Mouse (Mus musculus): ENCODE data around the gene Kazn. TPM values are rescaled to one million over a fixed set of nuclear protein-coding genes. Genes with fewer than 3 reads are reported as not detected.
A peak's percentile ranks its signal among the peaks of the same experiment; 100 is the strongest.

The Kazn gene
- polyA plus RNA-seq, 1 experiment from 2014 or later: 5.8 TPM

DNA sequence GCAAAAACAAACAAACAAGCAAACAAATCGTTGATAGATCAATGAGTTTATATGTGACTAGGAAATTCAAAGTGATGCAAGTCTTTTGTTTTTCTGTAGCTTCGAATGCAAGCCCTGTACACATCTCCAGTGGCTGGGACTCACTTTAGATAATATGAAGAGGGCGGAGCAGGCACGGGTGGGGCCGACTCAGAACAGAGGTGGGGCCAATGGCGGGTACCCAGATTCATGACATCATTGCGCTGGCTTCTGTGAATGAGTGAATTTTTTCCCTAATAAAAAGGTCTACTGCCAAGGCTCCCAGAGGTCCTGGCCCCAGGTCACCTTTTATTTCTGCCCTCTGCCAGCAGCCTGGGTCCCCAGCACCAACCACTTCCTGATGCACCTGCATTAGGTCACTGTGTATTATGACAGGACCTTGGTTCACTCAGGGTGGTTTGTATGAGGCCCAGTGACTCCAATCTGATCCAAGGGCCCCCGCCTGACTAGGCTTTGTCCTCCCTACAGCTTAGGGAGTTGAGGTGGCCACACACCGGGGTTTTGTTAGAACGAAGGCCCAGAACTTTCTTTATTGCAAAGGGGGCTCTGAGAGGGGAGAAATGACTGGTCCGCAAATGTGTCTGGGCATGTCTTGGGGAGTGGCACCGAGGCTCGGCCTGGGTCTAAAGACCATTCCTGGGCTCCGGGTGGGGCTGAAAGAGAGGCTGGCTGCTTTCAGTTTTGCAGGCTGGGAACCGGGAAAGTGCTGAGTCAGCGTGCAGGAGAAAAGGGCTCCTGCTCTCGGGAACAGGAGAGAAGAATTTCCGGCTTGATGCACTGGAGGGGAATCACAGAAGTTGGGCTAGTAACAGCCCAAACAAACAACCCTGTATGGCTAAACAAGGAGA, 68.1 kb downstream of the Kazn start:
- H3K9ac ChIP-seq (ENCODE audit: low read depth, low read length): no peak overlapping the region; the same call in 1 of the 2 replicates
- no peak for ATAC-seq (replicated peaks; ENCODE audit: insufficient number of reproducible peaks, low FRiP score, low TSS enrichment)
- no peaks in the 10 kb centered on the region for H3K36me3 ChIP-seq (ENCODE audit: control insufficient read depth, insufficient read depth, low read length)
- no peak overlapping the region for H3K27ac ChIP-seq (ENCODE audit: low read depth, low read length)
- peaks cover 42% of the 10 kb centered on the region for H3K4me1 ChIP-seq (ENCODE audit: control insufficient read depth, insufficient read depth, low read length)
- H3K9me3 ChIP-seq (replicated peaks; ENCODE audit: control insufficient read depth, low read length): no peaks in the 10 kb centered on the region
- 58% methylated on average over 18 of the region's 18 CpGs for WGBS (ENCODE audit: insufficient replicate concordance)
- no peaks in the 10 kb centered on the region for H3K27me3 ChIP-seq (ENCODE audit: control insufficient read depth, insufficient read depth, low read length)
- no peak overlapping the region for H3K4me2 ChIP-seq
- H3K4me3 ChIP-seq (ENCODE audit: low read depth, low read length): no peak overlapping the region

DNA sequence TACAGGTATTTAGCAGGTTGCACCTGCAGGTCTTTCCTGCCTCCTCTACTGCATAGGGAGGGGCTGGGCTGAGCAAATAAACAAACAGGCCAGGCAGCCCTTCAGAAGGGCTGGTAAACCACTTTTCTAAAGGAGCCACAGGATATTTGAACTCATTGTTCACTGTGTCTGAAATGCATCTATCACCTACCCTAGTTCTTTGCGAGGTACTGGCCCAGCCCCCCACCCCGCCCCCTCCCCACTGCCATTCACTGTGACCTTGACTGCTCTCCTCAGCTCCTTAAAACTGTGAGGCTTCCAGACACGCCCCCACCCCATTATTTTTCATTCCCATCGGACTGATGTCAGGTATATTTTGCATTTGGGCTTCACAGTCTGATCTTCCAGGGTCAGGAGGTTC, 69.6 kb downstream of the Kazn start:
- Histone ChIP-seq H3K4me3 (ENCODE audit: low read depth, low read length) (no peak overlapping the region), H3K9me3 (replicated peaks; ENCODE audit: control insufficient read depth, low read length) (no peaks in the 10 kb centered on the region), H3K4me1 (ENCODE audit: control insufficient read depth, insufficient read depth, low read length) (peaks cover 48% of the 10 kb centered on the region), H3K27me3 (ENCODE audit: control insufficient read depth, insufficient read depth, low read length) (no peaks in the 10 kb centered on the region), H3K36me3 (ENCODE audit: control insufficient read depth, insufficient read depth, low read length) (no peaks in the 10 kb centered on the region), H3K27ac (ENCODE audit: low read depth, low read length) (no peak overlapping the region), H3K9ac (ENCODE audit: low read depth, low read length) (no peak overlapping the region), H3K4me2 (no peak overlapping the region)
- 72% methylated on average over 4 of the region's 4 CpGs for WGBS (ENCODE audit: insufficient replicate concordance)
- ATAC-seq (replicated peaks; ENCODE audit: insufficient number of reproducible peaks, low FRiP score, low TSS enrichment): no peak

DNA sequence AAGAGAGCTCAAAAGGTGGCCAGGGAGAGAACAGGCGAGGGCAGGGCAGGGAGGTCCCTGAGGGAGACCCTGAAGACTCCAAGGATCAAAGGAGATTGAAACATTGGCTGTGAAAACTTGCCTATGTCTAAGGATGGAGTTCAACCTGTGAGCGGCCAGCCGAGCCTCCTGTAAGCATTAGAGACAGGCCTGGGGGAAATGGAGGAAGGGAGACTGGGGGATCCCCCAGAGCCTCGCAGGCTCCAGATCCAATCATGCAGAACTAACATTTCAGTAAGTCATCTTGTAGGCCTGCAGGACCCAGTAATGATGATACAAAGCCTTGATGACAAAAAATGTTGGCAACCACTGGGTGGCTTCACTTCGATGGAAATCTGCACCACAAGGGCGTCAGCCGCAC, 70.8 kb downstream of the Kazn start:
- Histone ChIP-seq H3K4me3 (ENCODE audit: low read depth, low read length) (no peak overlapping the region), H3K9ac (ENCODE audit: low read depth, low read length) (no peak overlapping the region), H3K4me1 (ENCODE audit: control insufficient read depth, insufficient read depth, low read length) (peaks cover 44% of the 10 kb centered on the region), H3K27ac (ENCODE audit: low read depth, low read length) (no peak overlapping the region), H3K4me2 (no peak overlapping the region), H3K9me3 (replicated peaks; ENCODE audit: control insufficient read depth, low read length) (no peaks in the 10 kb centered on the region), H3K27me3 (ENCODE audit: control insufficient read depth, insufficient read depth, low read length) (no peaks in the 10 kb centered on the region), H3K36me3 (ENCODE audit: control insufficient read depth, insufficient read depth, low read length) (no peaks in the 10 kb centered on the region)
- ATAC-seq (replicated peaks; ENCODE audit: insufficient number of reproducible peaks, low FRiP score, low TSS enrichment): no peak
- WGBS (ENCODE audit: insufficient replicate concordance): 86% methylated on average over 7 of the region's 7 CpGs

DNA sequence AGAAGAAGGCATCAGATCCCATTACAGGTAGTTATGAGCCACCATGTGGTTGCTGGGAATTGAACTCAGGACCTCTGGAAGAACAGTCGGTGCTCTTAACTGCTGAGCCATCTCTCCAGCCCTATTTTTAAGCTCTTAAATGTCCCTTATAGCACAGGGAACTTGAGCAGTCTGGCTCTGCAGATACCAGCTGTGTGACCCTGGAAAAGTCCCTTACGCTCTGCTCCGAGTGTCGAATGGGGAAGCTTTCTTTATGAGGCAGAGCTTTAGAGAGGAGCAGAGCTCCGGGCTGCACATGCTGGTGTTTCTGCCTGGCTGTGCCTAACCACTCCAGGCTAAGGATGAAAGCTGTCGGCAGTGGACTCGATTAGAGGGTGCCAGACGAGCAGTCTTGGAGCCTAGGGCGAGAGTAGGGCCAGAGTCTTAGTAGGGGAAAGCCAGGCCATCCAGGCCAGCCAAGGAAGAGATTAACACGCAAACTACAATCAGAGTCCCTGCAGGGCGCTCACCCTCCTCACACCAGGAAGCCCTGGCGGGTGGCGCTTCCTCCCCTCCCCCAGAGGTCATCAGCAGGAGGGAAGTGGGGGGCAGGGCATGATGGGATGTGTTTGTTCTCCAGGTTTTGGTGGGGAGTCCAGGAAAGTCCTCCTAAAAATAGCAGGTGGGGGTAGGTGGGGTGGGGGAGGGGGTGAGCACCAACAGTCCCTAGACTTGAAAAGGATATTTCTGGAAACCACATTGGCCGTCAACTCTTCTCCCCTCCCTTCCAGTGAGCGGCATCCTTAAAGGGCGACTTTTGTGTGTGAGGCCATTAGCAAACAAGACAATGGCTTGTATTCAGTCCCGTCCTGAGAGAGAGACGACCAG, 73.1 kb downstream of the Kazn start:
- 7% methylated on average over 18 of the region's 18 CpGs for WGBS (ENCODE audit: insufficient replicate concordance)
- H3K4me2 ChIP-seq: peak overlapping the region; percentile 41
- H3K9ac ChIP-seq (ENCODE audit: low read depth, low read length): peak overlapping the region; percentile 12
- no peaks in the 10 kb centered on the region for H3K36me3 ChIP-seq (ENCODE audit: control insufficient read depth, insufficient read depth, low read length)
- H3K4me1 ChIP-seq (ENCODE audit: control insufficient read depth, insufficient read depth, low read length): peaks cover 22% of the 10 kb centered on the region
- H3K27ac ChIP-seq (ENCODE audit: low read depth, low read length): peak overlapping the region; percentile 90
- ATAC-seq (replicated peaks; ENCODE audit: insufficient number of reproducible peaks, low FRiP score, low TSS enrichment): peak; percentile 60
- H3K9me3 ChIP-seq (replicated peaks; ENCODE audit: control insufficient read depth, low read length): no peaks in the 10 kb centered on the region
- H3K27me3 ChIP-seq (ENCODE audit: control insufficient read depth, insufficient read depth, low read length): no peaks in the 10 kb centered on the region
- H3K4me3 ChIP-seq (ENCODE audit: low read depth, low read length): no peak overlapping the region

DNA sequence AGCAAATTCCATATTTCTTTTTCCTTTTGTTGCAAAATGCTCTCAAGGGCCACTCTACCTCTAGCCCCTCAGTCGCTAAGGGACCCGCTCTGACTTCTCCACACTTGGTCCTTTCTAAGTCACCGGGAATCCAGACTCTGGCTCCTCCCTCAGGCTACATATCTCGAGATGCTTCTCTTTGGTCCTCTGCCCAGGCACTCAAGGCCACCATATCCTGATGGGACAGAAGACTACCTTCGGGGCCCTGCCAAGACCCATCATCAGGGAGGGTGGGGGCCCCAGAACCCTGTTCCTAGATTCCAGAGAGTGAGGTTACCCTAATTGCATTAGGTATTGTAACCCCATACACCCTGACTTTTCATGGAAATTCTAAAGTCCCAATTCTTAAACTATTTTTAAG, 73.8 kb downstream of the Kazn start:
- Histone ChIP-seq H3K9ac (ENCODE audit: low read depth, low read length) (no peak overlapping the region), H3K27me3 (ENCODE audit: control insufficient read depth, insufficient read depth, low read length) (no peaks in the 10 kb centered on the region), H3K4me1 (ENCODE audit: control insufficient read depth, insufficient read depth, low read length) (peaks cover 24% of the 10 kb centered on the region), H3K36me3 (ENCODE audit: control insufficient read depth, insufficient read depth, low read length) (no peaks in the 10 kb centered on the region), H3K9me3 (replicated peaks; ENCODE audit: control insufficient read depth, low read length) (no peaks in the 10 kb centered on the region), H3K4me2 (no peak overlapping the region), H3K27ac (ENCODE audit: low read depth, low read length) (no peak overlapping the region), H3K4me3 (ENCODE audit: low read depth, low read length) (no peak overlapping the region)
- no peak for ATAC-seq (replicated peaks; ENCODE audit: insufficient number of reproducible peaks, low FRiP score, low TSS enrichment)
- 31% methylated on average over 5 of the region's 5 CpGs for WGBS (ENCODE audit: insufficient replicate concordance)

DNA sequence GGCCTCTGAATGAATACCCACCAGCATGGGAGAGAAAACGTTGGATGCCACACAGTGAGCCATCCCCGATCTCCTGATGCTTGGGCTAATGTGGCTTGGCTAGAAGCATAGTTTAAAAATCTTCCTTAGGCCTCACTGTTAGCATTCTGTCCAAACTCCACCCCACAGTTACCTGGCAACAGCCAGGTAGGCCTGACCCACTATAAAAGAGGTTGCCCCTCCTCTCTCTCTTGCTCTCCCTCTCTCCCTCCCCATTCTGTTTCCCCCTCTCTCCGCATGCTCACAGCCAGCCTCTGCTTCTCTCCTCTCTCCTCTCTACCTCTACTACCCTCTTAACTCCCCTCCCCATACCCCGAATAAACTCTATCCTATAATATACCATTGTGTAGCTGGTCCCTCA, 74.8 kb downstream of the Kazn start:
- Histone ChIP-seq H3K9ac (ENCODE audit: low read depth, low read length) (no peak overlapping the region), H3K9me3 (replicated peaks; ENCODE audit: control insufficient read depth, low read length) (no peaks in the 10 kb centered on the region), H3K36me3 (ENCODE audit: control insufficient read depth, insufficient read depth, low read length) (no peaks in the 10 kb centered on the region), H3K27me3 (ENCODE audit: control insufficient read depth, insufficient read depth, low read length) (no peaks in the 10 kb centered on the region), H3K4me2 (no peak overlapping the region), H3K4me3 (ENCODE audit: low read depth, low read length) (no peak overlapping the region), H3K4me1 (ENCODE audit: control insufficient read depth, insufficient read depth, low read length) (peaks cover 28% of the 10 kb centered on the region), H3K27ac (ENCODE audit: low read depth, low read length) (no peak overlapping the region)
- WGBS (ENCODE audit: insufficient replicate concordance): 43% methylated on average over 4 of the region's 4 CpGs
- ATAC-seq (replicated peaks; ENCODE audit: insufficient number of reproducible peaks, low FRiP score, low TSS enrichment): no peak

DNA sequence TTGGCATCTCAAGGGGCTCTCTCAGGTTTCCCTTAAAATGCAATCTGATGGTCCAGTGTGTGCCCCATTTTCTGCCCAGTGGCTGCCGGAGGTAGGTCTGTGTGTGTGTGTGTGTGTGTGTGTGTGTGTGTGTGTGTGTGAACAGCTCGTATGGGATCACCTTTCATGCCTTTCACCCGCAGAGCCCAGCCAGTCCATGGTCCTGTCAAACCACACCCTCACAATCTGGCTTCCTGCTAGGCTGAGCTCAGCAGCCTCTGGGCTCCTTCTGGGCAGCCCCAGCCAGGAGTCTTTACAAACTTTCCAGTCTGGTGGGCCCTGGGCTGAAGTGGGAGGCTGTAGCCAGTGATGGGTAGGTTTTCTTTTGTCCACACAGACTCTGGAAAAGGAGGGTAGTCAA, 75.3 kb downstream of the Kazn start:
- Histone ChIP-seq H3K9me3 (replicated peaks; ENCODE audit: control insufficient read depth, low read length) (no peaks in the 10 kb centered on the region), H3K36me3 (ENCODE audit: control insufficient read depth, insufficient read depth, low read length) (no peaks in the 10 kb centered on the region), H3K9ac (ENCODE audit: low read depth, low read length) (no peak overlapping the region), H3K4me1 (ENCODE audit: control insufficient read depth, insufficient read depth, low read length) (peaks cover 28% of the 10 kb centered on the region), H3K4me2 (no peak overlapping the region), H3K4me3 (ENCODE audit: low read depth, low read length) (no peak overlapping the region), H3K27ac (ENCODE audit: low read depth, low read length) (no peak overlapping the region), H3K27me3 (ENCODE audit: control insufficient read depth, insufficient read depth, low read length) (no peaks in the 10 kb centered on the region)
- no peak for ATAC-seq (replicated peaks; ENCODE audit: insufficient number of reproducible peaks, low FRiP score, low TSS enrichment)
- 30% methylated on average over 3 of the region's 3 CpGs for WGBS (ENCODE audit: insufficient replicate concordance)

DNA sequence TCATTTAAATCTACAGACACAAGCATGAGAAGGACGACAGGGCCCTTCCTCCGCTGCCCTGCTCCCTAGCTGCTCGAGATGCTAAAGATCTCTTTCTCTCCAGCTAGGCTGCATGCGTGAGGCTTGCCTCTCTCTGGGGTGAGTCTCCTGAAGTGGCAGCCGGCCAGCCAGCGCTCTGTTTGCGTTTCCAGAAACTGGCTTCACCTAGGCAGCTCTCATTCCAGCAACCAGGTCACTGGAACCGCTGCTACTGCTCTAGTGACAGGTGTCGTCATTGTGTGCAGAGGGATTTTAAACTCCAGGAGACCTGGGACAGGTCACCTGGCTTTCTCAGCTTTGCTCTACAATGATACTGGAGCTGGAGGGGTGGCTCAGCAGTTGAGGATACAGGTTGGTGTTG, 76.5 kb downstream of the Kazn start:
- H3K27ac ChIP-seq (ENCODE audit: low read depth, low read length): no peak overlapping the region
- peaks cover 28% of the 10 kb centered on the region for H3K4me1 ChIP-seq (ENCODE audit: control insufficient read depth, insufficient read depth, low read length)
- ATAC-seq (replicated peaks; ENCODE audit: insufficient number of reproducible peaks, low FRiP score, low TSS enrichment): no peak
- H3K4me3 ChIP-seq (ENCODE audit: low read depth, low read length): no peak overlapping the region
- H3K9me3 ChIP-seq (replicated peaks; ENCODE audit: control insufficient read depth, low read length): no peaks in the 10 kb centered on the region
- H3K9ac ChIP-seq (ENCODE audit: low read depth, low read length): no peak overlapping the region
- H3K27me3 ChIP-seq (ENCODE audit: control insufficient read depth, insufficient read depth, low read length): no peaks in the 10 kb centered on the region
- WGBS (ENCODE audit: insufficient replicate concordance): 79% methylated on average over 9 of the region's 9 CpGs
- H3K4me2 ChIP-seq: no peak overlapping the region
- H3K36me3 ChIP-seq (ENCODE audit: control insufficient read depth, insufficient read depth, low read length): 0 out of 2 replicates have a peak, but pooled peaks cover 3% of the 10 kb centered on the region
